Mouse (Mus musculus): ENCODE measurements at regions not wholly inside any gene's neighbourhood (a gene's known extent, or its start where the extent isn't known, plus 50 kb on each side); places are given as distances from the start of the nearest gene placed in this dataset.
A peak's percentile ranks its signal among the peaks of the same experiment; 100 is the strongest.

DNA sequence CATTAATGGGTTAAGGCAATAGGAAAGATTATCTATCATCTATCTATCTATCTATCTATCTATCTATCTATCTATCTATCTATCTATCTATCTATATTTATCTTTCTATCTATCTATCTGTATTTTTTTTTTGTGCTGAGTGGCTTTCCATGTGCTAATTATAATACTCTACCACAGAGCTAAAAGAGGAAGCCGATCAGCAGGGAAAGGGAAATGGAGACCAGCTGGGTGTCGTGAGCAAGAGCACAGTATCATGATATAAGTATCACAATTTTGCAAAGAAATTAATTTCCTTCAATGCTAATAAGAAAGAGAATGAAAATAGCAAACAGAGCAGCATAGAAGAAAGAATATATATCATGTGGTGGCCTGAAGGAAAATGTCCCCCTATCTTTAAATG lies 69.6 kb downstream of the Cldn1 start:
- DNase-seq (ENCODE audit: extremely low read depth, low read depth): no peak

DNA sequence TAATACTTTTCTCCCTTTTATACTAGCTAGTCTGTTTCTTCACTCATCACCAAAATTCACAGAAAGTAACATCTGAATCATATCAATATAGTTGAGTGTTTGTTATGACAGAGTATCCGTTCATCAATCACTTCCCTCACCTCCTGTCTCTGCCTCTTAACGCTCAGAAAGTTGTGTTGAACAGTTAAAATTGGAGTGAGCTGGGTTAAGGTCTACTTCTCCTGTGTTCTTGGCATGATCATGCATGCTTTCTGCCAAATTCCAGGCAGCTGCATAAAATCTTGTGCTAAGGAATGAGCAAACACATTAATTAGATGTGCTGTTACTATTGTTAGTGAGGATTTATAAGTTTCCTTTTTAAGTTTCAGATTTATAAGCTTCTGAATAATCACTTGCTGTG lies 79.9 kb downstream of the Cldn1 start:
- no peak for DNase-seq (ENCODE audit: extremely low read depth, low read depth)

DNA sequence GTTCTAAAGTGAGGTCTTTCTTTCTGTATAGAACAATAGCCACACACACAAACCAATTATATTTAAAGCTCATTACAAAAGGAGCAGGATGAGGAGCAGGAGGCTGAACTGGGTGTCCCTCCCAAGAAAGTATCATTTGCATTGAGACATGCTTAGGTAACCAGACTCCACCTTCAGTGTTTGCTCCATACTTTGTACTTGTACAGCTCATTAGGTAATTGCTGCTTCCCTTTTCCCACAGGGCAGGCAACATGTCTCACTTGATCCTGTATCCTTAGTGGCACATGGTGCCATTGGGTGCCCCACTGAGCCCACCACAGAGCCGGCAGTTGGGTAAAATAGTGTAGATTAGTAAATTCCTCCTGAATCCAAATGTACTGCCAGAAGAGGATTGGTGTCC lies 86.0 kb downstream of the Cldn1 start:
- no peak for DNase-seq (ENCODE audit: extremely low read depth, low read depth)

DNA sequence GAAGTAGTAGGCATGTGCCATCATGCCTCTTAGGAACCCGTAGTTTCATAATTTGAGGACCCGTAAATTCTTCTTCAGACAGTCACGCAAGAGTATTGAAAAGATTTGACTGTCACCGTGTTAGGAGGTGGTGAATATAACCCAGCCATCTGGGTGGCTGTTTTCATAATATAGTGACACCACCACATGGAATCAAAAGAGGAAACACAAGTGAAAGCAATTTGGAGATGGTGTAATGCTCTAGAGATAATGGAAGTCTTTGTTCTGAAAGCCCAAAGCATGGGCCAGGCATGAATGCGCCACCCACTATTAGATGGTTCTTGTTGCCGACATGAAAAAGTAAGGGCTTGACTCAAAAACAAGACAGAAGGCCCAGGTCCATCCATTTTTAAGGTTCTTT lies 86.9 kb downstream of the Cldn1 start:
- DNase-seq (ENCODE audit: extremely low read depth, low read depth): no peak

DNA sequence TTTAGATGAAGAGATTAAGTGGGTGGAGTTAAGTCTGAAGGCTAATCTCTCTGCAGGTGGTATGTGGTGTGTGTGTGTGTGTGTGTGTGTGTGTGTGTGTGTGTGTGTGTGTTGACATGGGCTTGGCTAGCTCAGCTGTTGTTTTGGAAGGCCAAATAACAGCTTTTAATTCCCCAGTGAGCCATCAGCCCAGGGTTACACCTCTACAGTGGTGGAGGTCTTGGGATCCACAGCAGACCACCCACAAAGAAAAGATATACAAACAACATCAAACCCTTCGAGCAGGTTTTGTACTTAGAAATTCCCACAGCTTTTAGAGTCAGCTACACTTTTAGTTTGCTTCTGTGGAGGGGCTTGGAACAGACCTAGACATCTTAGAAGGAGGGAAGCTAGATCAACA lies 89.2 kb downstream of the Cldn1 start:
- DNase-seq (ENCODE audit: extremely low read depth, low read depth): no peak

DNA sequence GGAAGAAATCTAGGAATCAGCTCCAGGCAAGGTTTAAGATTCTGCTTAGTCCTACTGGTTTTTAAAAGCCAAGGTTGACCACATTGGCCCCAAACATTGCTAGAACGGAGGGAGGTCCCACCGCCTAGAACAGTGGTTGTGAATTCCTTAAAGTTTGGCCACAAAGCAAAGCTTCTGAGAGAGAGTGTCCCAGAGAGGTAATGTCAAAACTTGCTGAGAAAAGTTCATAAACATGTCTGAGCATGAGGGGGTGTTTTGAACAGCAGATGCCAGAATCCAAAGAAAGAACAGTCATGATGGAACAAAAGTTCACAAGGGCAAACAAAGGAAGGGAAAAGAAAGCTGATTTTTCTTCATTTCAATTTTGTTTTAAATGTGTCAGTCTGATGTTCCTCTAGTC lies 90.1 kb downstream of the Cldn1 start:
- DNase-seq (ENCODE audit: extremely low read depth, low read depth): no peak

DNA sequence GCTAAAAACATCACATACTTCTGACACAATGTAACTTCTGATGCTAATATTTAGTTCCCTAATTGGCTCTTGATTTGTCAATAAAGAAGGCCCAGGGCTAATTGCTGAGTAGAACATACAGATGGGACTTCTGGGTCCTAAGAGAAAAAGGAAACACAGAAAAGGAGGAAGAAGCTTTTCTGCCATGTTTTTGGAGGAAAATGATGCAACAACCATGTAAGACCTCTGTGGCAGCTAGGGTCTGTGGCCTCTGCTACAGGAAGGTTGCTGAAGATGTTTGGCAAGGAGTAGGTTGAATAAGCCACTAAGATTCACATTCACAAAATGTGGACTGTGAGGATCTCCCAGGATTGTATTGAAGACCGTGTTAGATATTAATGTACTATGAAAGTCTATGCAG lies 94.9 kb downstream of the Cldn1 start:
- DNase-seq (ENCODE audit: extremely low read depth, low read depth): no peak

DNA sequence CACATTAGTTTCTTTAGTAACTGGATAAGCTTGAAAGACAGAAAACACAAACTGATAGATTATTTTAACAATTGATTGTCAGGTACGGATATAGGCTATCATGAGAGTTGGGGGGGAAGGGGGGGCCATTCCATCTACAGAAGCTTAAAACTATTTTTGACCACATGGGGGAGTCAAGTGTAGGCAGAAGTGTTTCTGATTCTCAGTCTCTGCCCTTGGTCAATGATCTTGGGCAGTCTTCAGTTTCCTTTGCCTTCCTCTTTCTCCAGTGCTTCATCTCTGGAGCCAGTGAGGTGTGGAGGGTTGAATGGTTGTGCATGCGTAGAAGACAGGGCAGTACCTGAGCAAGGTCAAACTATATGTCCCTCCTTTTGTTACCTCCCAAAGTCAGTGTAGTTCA lies 118.8 kb downstream of the Cldn1 start:
- no peak for DNase-seq (ENCODE audit: extremely low read depth, low read depth)

DNA sequence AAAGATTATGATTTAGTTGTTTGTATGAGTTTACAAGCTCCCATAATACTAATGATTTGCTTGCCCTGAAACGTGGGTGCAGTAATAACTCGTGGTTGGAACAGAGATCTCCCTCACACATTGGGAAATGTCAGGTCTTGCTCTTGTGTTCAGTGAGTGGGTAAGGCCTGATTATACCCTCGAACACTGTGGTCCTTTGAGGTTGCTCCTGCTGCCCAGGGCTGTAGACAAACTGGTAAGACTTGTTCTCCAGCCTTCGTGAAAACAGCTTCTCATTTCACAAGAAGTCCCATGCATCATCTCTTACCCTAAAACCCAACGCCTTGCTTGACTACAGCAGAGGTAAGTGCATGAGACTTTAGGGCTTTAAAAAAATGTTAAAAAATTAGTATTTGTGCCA lies 119.9 kb downstream of the Cldn1 start:
- no peak for DNase-seq (ENCODE audit: extremely low read depth, low read depth)

DNA sequence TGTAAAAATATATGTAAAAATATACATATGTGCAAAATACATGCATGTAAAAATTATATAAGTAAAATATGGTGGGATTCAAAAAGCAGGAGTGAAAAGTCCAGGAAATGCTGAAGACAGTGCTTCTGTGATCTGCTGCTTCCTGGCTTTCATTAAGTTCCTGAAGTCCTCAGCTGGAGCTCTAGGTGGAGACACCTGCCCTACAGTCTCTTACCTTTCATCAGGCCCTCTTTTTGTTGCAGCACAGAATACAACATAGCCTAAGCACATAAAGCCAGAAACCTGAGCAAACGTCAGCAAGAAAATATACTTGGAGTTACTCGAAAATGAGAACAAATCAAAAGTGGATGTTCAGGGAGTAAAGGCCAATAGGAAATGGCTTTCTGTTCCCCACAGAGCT lies 120.6 kb downstream of the Cldn1 start:
- no peak for DNase-seq (ENCODE audit: extremely low read depth, low read depth)

DNA sequence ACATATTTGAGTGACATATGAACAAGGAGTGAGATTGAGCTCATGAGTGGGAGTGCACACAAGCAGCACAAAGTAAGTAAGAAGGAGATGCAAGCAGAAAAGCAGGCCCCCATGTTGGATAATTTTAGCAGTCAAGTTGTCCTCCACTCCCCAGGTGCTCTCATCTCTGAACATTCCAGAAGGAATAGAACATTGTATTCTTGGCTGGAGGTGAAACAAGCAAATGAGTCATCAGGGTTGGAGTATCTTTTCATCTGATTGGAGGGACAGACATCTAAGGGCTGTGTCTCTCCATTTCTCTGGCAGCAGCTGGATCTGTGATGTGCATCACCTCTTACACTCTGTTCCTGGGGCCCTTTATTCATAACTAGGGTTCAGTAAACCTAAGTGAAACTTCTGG lies 122.7 kb downstream of the Cldn1 start:
- DNase-seq (ENCODE audit: extremely low read depth, low read depth): no peak

DNA sequence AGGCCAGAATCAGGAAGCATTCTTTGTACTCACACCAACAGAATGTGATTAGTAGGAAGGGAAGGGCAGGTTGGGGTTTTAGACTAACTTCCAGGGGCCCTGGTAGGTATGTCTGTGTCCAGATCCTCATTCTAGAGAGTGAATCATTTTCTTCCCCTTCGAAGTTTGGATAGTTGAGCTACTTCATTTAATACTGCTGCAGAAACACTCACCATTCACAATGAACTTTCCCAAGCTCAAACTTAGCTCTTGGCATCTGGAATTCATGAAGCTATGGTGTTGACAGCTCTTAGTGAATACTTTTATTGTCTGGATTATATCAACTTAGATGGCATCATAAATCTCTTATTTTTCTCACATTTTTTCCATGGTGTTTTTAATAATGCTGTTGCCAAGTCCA lies 123.7 kb downstream of the Cldn1 start:
- DNase-seq (ENCODE audit: extremely low read depth, low read depth): no peak

DNA sequence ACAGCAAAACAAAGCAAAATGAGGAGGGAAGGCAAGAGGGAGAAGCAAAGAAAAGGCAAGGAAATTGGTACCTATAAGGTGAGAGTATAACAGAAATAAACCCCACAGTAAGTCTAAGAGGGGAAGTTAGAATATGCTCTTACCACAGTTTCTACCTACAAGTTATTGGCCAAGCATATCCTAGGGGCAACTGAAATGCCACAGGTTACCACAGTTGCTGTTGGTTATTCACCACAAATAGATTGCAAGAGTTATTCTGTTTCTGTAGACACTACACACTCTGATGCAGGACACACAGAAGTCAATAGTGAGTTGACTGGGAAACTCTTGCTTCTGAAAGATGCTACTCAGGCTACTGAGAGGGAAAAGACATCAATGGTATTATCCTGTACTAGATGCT lies 129.7 kb upstream of the P3h2 start:
- DNase-seq (ENCODE audit: extremely low read depth, low read depth): no peak

DNA sequence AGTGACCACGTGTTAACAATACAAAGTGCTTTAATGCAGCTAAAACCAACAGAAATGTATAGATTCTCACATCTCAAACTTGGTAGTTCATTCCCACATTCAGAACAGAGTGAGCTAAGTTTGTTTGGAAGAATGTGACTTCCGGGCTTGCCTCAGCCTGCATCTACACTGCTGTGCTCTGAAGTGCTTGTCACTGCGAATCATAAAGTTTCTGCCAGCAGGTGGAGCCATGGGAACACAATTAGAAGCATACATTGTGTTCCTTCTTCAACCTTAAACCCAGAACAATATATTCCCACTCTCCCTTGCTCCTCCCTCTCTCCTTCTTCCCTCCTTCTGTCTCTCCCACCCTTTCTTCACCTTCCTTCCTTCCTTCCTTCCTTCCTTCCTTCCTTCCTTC lies 128.5 kb upstream of the P3h2 start:
- DNase-seq (ENCODE audit: extremely low read depth, low read depth): peak; percentile 21

DNA sequence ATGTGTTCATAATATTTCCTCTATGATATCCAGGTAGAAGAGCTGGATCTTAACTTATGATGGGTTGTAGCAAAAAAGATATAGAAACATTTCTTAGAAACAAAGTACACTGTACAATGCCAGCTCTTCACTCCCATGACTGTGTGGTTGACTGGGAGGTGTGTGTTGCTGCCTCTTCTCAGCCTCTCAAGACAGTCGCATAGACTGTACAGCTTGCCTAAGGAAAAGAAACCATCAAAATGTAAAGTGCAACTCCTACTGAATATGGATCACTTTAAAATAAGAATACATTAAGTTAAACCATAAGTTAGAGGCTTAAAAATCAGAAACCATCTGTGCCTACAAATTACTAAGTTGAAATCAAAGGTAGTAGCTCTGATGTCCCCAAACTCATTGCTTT lies 125.5 kb upstream of the P3h2 start:
- no peak for DNase-seq (ENCODE audit: extremely low read depth, low read depth)

DNA sequence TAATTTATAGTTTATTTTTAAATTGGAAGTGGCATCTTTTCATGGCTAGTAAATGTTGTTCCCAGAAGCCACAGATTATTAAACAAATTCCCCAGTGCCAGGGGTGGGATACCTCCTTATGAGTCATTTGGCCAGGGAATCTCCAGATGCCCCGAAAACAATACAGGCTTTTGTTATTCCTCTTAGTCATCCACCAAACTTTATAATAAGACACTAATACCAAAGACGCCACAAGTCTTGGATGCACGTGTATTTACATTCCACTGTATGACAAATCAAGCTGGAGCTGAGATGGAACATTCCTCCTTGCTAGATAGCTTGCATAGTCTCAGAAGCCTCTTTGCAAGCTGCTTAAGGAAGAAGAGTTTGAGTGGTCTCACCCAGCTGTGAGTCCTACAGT lies 105.8 kb upstream of the P3h2 start:
- no peak for DNase-seq (ENCODE audit: extremely low read depth, low read depth)

DNA sequence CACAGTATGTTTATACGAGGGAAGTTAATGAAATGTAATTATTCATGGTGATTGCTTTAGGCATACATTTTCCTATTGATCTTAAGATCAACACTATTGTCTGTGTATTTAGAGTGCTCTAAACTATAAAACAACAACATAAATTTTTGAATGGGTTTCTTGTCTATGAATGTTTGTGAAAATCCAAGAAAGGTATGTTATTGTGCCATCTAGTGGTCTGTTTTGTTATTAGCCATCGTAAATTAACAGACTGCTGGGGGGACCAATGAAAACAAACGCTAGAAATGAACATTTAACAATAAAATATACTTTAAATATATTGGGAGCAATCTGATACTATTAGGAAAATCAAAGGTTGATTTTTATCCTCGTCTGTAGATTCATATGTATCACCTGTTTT lies 93.5 kb upstream of the P3h2 start:
- peak; percentile 15 for DNase-seq (ENCODE audit: extremely low read depth, low read depth)

DNA sequence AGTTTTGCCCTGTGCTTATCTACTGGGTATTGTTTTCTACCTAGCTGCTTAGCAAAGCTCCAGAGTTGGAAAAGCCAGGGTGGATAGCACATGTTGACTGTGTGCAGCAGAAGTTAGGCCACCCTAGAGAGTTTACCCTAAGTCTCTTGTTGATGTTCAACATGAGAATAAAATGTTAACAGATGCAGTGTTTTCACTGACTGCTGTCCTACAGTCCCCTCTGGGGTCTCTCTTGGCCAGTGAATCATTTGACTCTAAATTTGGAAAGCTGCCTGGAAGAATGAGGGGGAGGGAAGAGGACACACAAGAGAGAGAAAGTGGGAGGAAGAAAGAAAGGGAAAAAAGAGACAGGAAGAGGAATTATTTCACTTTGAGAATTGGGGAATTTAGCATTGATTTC lies 90.8 kb upstream of the P3h2 start:
- no peak for DNase-seq (ENCODE audit: extremely low read depth, low read depth)

DNA sequence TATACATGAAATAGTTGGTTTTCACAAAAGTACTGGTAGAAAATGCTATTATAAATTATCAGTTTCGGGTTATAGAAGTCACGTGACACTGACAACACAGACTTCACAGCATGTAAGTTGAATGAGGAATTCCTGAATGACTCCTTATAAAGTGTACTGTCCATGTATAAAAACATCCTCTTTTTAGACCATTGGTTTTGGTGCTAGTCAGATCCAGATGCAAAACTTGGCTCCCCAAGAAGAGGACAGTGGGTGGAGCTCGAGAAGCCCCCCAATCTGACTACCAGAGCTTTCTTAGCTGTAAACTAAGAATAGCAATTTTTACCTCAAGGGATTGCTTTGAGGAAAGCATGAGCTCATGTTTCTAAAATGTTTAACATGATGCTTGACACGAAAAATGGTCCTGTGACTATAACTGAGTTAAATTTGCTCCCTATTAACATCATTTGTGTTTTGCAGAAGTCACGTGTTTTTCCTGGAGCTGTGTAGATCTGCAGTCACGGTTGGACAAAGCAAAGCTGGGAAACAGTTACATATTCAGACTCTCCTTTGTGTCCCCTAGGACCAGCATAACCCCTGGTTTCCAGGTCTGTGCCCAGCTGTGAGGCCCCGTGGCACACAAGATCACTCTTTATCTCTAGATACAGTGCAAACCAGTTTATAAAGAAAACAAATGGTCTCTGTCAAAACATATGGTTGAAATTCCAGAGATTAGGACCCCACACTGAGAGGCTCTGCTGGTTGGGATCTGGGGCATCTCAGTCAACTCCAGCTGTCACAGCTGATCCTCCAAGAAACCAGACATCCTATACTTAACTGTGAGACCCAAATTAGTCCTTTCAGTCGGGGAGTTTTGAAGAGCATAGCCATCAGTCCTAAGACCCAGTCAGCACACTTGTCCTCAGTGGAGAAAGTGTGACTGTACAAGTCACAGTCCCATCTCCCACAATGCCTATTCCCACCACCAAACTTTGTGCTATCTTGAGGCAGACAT lies 80.0 kb upstream of the P3h2 start:
- DNase-seq (ENCODE audit: extremely low read depth, low read depth): no peak

DNA sequence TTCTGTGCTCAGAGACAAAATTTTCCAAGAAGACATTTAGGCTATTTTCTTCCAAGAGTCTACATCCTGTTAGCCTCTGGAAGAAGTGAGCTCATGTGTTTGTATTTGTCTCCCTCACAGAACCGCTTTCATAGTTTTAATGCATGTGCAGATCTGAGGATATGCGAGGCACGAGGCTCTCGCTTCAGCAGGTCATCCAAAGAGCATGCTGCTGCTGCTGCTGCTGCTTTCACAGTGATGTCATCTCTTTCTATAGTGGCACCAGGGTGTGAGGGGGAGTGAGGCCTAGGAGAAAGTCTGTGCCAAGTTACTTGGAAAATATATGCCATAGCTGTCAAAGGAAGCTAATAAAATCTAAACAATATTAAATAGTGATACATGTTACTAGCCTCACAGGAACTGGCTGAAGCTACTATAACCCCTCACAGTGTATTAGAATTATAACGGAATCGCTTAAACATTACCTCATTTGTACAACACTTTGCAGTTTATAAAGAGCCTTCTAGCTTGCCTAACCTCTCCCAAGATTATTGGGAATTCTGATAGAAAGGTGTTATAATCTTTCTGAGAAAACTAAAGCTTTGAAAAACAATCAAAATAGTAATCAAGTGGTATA lies 79.2 kb upstream of the P3h2 start:
- no peak for DNase-seq (ENCODE audit: extremely low read depth, low read depth)

DNA sequence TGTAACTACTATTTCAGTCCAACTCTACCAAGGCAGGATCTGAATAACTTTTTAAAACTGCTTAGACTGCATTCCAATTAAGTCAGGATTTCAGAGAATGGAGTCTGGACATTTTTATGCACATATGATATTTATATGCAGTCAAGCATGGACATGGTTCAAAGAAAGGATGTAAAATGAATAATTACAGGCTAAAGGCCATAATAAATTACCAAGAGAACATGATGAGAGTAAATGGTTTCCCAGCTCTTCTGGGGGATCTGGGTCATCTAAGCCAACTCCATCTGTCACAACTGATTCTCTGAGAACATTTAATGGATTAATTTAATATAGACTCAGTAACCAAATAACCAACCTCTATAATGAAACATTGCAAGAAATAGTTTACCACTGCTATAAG lies 77.9 kb upstream of the P3h2 start:
- DNase-seq (ENCODE audit: extremely low read depth, low read depth): no peak

DNA sequence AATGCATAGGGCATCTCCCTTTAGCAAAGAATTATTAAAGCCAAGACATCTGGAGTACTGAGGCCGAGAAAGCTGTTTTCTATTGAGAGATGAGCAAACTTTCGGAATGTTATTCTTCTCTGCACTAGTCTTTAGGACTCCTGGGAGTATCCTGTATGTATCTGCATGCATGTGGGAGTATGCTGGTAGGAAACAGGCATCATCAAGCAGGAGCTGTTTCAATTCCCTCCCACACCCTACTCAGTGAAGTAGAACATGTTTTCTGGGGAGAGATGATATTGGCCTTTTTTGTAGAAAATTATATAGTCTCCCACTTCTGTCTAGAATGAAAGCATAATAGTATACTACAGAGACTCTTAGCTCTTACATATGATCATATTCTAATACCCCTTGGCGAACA lies 76.1 kb upstream of the P3h2 start:
- DNase-seq (ENCODE audit: extremely low read depth, low read depth): no peak

DNA sequence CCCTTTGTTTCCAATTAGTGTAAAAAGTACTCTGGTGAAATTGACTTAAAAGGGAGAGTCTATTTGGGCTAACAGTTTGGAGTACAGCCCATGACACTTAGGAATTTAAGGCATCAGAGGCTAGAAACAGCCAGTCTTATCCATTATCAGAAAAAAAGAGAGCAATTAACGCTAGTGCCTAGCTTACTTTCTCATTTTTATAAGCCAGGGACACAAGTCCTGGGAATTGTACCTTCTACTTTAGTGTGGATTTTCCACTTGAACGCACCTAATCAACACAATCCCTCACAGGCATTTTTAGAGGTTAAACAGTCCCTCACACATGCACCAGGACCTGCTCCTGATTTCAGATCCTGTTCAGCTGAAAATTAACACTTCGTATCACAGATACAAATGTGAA lies 65.9 kb upstream of the P3h2 start:
- DNase-seq (ENCODE audit: extremely low read depth, low read depth): no peak

All from MEL-GATA-1-ER (cell line).